Mouse (Mus musculus): ENCODE results near the gene Hoxa6.

Gene Hoxa6

GRCm38 (mm10) chr6:52228475-52229465 lies 20.2 kb upstream of the Hoxa6 start:
- DNase-seq (ENCODE audit: low read depth, low spot score) = no peak

GRCm38 (mm10) chr6:52227470-52228222 lies 19.1 kb upstream of the Hoxa6 start:
- no peak for DNase-seq (ENCODE audit: low read depth, low spot score)

GRCm38 (mm10) chr6:52226569-52227257 lies 18.2 kb upstream of the Hoxa6 start:
- no peak for DNase-seq (ENCODE audit: low read depth, low spot score)

GRCm38 (mm10) chr6:52225612-52226568 lies 17.4 kb upstream of the Hoxa6 start:
- peak; percentile 97 for DNase-seq (ENCODE audit: low read depth, low spot score)

- DNase-seq (ENCODE audit: low read depth, low spot score) = peak; percentile 62
These were observed 16.5 kb upstream of the Hoxa6 start for GRCm38 (mm10) chr6:52224895-52225611.

GRCm38 (mm10) chr6:52223939-52224760 lies 15.6 kb upstream of the Hoxa6 start:
- no peak for DNase-seq (ENCODE audit: low read depth, low spot score)

- no peak for DNase-seq (ENCODE audit: low read depth, low spot score)
These were observed 14.2 kb upstream of the Hoxa6 start for GRCm38 (mm10) chr6:52222729-52223128.

- no peak for DNase-seq (ENCODE audit: low read depth, low spot score)
These were observed 13.6 kb upstream of the Hoxa6 start for GRCm38 (mm10) chr6:52221993-52222685.

GRCm38 (mm10) chr6:52221337-52221992 lies 12.9 kb upstream of the Hoxa6 start, which contains the start of gene Hoxa7:
TSS of gene Hoxa7 (minus strand) at chr6:52221854.
- peak; percentile 92 for DNase-seq (ENCODE audit: low read depth, low spot score)

- DNase-seq (ENCODE audit: low read depth, low spot score) = no peak
These were observed 12.4 kb upstream of the Hoxa6 start for GRCm38 (mm10) chr6:52220865-52221310.

- no peak for DNase-seq (ENCODE audit: low read depth, low spot score)
These were observed 11.7 kb upstream of the Hoxa6 start for GRCm38 (mm10) chr6:52220003-52220864.

GRCm38 (mm10) chr6:52219234-52219942 lies 10.9 kb upstream of the Hoxa6 start:
- no peak for DNase-seq (ENCODE audit: low read depth, low spot score)

GRCm38 (mm10) chr6:52218643-52219215 lies 10.2 kb upstream of the Hoxa6 start:
- no peak for DNase-seq (ENCODE audit: low read depth, low spot score)

GRCm38 (mm10) chr6:52217895-52218642 lies 9.5 kb upstream of the Hoxa6 start:
- no peak for DNase-seq (ENCODE audit: low read depth, low spot score)

- peak; percentile 94 for DNase-seq (ENCODE audit: low read depth, low spot score)
These were observed 8.9 kb upstream of the Hoxa6 start for GRCm38 (mm10) chr6:52217459-52217768.
